Mouse (Mus musculus): ENCODE data around the gene Olfr921. TPM values are rescaled to one million over a fixed set of nuclear protein-coding genes. Genes with fewer than 3 reads are reported as not detected.
A peak's percentile ranks its signal among the peaks of the same experiment; 100 is the strongest.

The Olfr921 gene
- polyA plus RNA-seq (2015; fragmentation: Nextera tagmentation; extraction: Ambion mirVana): not detected in 2 replicates

GRCm38 (mm10) chr9:38772768-38773167 is at the start of gene Olfr921:
Gene Olfr921 (plus strand): TSS chr9:38773068.
- Histone ChIP-seq H3K9me3 (replicated peaks) (no peaks in the 10 kb centered on the region), H3K27me3 (no peaks in the 10 kb centered on the region), H3K9ac (no peak within 1 kb of the TSS), H3K4me3 (replicated peaks) (no peak within 1 kb of the TSS), H3K36me3 (replicated peaks) (no peaks in the 10 kb centered on the region), H3K27ac (replicated peaks) (no peak within 1 kb of the TSS), H3K4me2 (no peak within 1 kb of the TSS), H3K4me1 (replicated peaks) (no peaks in the 10 kb centered on the region)
- ATAC-seq (ENCODE audit: insufficient read depth): no peak

- Histone ChIP-seq H3K4me1 (replicated peaks) (peaks cover 5% of the 10 kb centered on the region), H3K27ac (replicated peaks) (no peak overlapping the region), H3K9me3 (replicated peaks) (no peaks in the 10 kb centered on the region), H3K4me3 (replicated peaks) (no peak overlapping the region), H3K36me3 (replicated peaks) (peaks cover 22% of the 10 kb centered on the region; the same call in 1 of the 2 replicates), H3K9ac (no peak overlapping the region), H3K27me3 (no peaks in the 10 kb centered on the region), H3K4me2 (no peak overlapping the region)
- ATAC-seq (ENCODE audit: insufficient read depth): no peak
- whole genome bisulfite sequencing (ENCODE audit: insufficient replicate concordance): 83% methylated on average over 1 of the region's 1 CpGs
These were observed 48.8 kb upstream of the Olfr921 start for GRCm38 (mm10) chr9:38724044-38724443.

- no peak overlapping the region for H3K4me3 ChIP-seq (replicated peaks)
- no peak overlapping the region for H3K27ac ChIP-seq (replicated peaks)
- no peaks in the 10 kb centered on the region for H3K27me3 ChIP-seq
- H3K9ac ChIP-seq: no peak overlapping the region
- peaks cover 22% of the 10 kb centered on the region; the same call in 1 of the 2 replicates for H3K36me3 ChIP-seq (replicated peaks)
- no peaks in the 10 kb centered on the region for H3K4me1 ChIP-seq (replicated peaks)
- ATAC-seq (ENCODE audit: insufficient read depth): no peak
- no peaks in the 10 kb centered on the region for H3K9me3 ChIP-seq (replicated peaks)
- 62% methylated on average over 3 of the region's 3 CpGs for WGBS (ENCODE audit: insufficient replicate concordance)
- H3K4me2 ChIP-seq: no peak overlapping the region
These were observed 44.6 kb upstream of the Olfr921 start for GRCm38 (mm10) chr9:38728218-38728617.

- WGBS (ENCODE audit: insufficient replicate concordance): 41% methylated on average over 1 of the region's 1 CpGs
- peaks cover 15% of the 10 kb centered on the region; the same call in 1 of the 2 replicates for H3K4me1 ChIP-seq (replicated peaks)
- H3K27ac ChIP-seq (replicated peaks): no peak overlapping the region
- no peak overlapping the region for H3K4me2 ChIP-seq
- H3K9me3 ChIP-seq (replicated peaks): no peaks in the 10 kb centered on the region
- ATAC-seq (ENCODE audit: insufficient read depth): no peak
- no peaks in the 10 kb centered on the region for H3K36me3 ChIP-seq (replicated peaks)
- no peak overlapping the region for H3K9ac ChIP-seq
- no peaks in the 10 kb centered on the region for H3K27me3 ChIP-seq
- H3K4me3 ChIP-seq (replicated peaks): no peak overlapping the region
These were observed 31.5 kb upstream of the Olfr921 start for GRCm38 (mm10) chr9:38741408-38741807.

GRCm38 (mm10) chr9:38744619-38745315 is 28.1 kb upstream of the Olfr921 start:
- Histone ChIP-seq H3K36me3 (replicated peaks) (no peaks in the 10 kb centered on the region), H3K4me3 (replicated peaks) (no peak overlapping the region), H3K9me3 (replicated peaks) (no peaks in the 10 kb centered on the region), H3K9ac (no peak overlapping the region), H3K4me2 (peak overlapping the region; percentile 16), H3K4me1 (replicated peaks) (peaks cover 15% of the 10 kb centered on the region; the same call in 1 of the 2 replicates), H3K27me3 (no peaks in the 10 kb centered on the region), H3K27ac (replicated peaks) (peak overlapping the region; percentile 52; the same call in 1 of the 2 replicates)
- peak; percentile 98 for ATAC-seq (ENCODE audit: insufficient read depth)
- 37% methylated on average over 4 of the region's 4 CpGs for WGBS (ENCODE audit: insufficient replicate concordance)

- H3K4me3 ChIP-seq (replicated peaks): no peak within 1 kb of the TSS
- H3K9ac ChIP-seq: no peak within 1 kb of the TSS
- H3K36me3 ChIP-seq (replicated peaks): no peaks in the 10 kb centered on the region
- 71% methylated on average over 1 of the region's 1 CpGs for WGBS (ENCODE audit: insufficient replicate concordance)
- no peaks in the 10 kb centered on the region for H3K9me3 ChIP-seq (replicated peaks)
- no peak within 1 kb of the TSS for H3K4me2 ChIP-seq
- ATAC-seq (ENCODE audit: insufficient read depth): no peak
- no peaks in the 10 kb centered on the region for H3K27me3 ChIP-seq
- H3K27ac ChIP-seq (replicated peaks): no peak within 1 kb of the TSS
- H3K4me1 ChIP-seq (replicated peaks): no peaks in the 10 kb centered on the region
These were observed 20.9 kb upstream of the Olfr921 start, which contains the start of gene Olfr920 for GRCm38 (mm10) chr9:38751999-38752398. Gene Olfr920 (plus strand): TSS chr9:38752299.

- no peak overlapping the region for H3K4me2 ChIP-seq
- 49% methylated on average over 2 of the region's 2 CpGs for WGBS (ENCODE audit: insufficient replicate concordance)
- H3K27me3 ChIP-seq: no peaks in the 10 kb centered on the region
- H3K9ac ChIP-seq: no peak overlapping the region
- no peak overlapping the region for H3K4me3 ChIP-seq (replicated peaks)
- no peak overlapping the region for H3K27ac ChIP-seq (replicated peaks)
- no peak for ATAC-seq (ENCODE audit: insufficient read depth)
- no peaks in the 10 kb centered on the region for H3K36me3 ChIP-seq (replicated peaks)
- no peaks in the 10 kb centered on the region for H3K4me1 ChIP-seq (replicated peaks)
- no peaks in the 10 kb centered on the region for H3K9me3 ChIP-seq (replicated peaks)
These were observed 19.8 kb downstream of the Olfr921 start for GRCm38 (mm10) chr9:38792689-38793088.

- no peaks in the 10 kb centered on the region for H3K4me1 ChIP-seq (replicated peaks)
- no peak overlapping the region for H3K4me3 ChIP-seq (replicated peaks)
- no peak overlapping the region for H3K27ac ChIP-seq (replicated peaks)
- ATAC-seq (ENCODE audit: insufficient read depth): no peak
- no peaks in the 10 kb centered on the region for H3K36me3 ChIP-seq (replicated peaks)
- H3K9me3 ChIP-seq (replicated peaks): no peaks in the 10 kb centered on the region
- no peak overlapping the region for H3K4me2 ChIP-seq
- no peak overlapping the region for H3K9ac ChIP-seq
- no peaks in the 10 kb centered on the region for H3K27me3 ChIP-seq
These were observed 32.8 kb downstream of the Olfr921 start for GRCm38 (mm10) chr9:38805696-38806095.

GRCm38 (mm10) chr9:38814314-38814713 is 41.4 kb downstream of the Olfr921 start, which contains the start of gene Olfr922:
Gene Olfr922 (plus strand): TSS chr9:38814614.
- Histone ChIP-seq H3K4me1 (replicated peaks) (no peaks in the 10 kb centered on the region), H3K4me2 (no peak within 1 kb of the TSS), H3K27ac (replicated peaks) (no peak within 1 kb of the TSS), H3K27me3 (no peaks in the 10 kb centered on the region), H3K9me3 (replicated peaks) (no peaks in the 10 kb centered on the region), H3K36me3 (replicated peaks) (no peaks in the 10 kb centered on the region), H3K4me3 (replicated peaks) (no peak within 1 kb of the TSS), H3K9ac (no peak within 1 kb of the TSS)
- 39% methylated on average over 2 of the region's 2 CpGs for WGBS (ENCODE audit: insufficient replicate concordance)
- ATAC-seq (ENCODE audit: insufficient read depth): no peak

- H3K4me1 ChIP-seq (replicated peaks): no peaks in the 10 kb centered on the region
- H3K4me3 ChIP-seq (replicated peaks): no peak overlapping the region
- no peaks in the 10 kb centered on the region for H3K27me3 ChIP-seq
- H3K9ac ChIP-seq: no peak overlapping the region
- no peaks in the 10 kb centered on the region for H3K36me3 ChIP-seq (replicated peaks)
- no peaks in the 10 kb centered on the region for H3K9me3 ChIP-seq (replicated peaks)
- ATAC-seq (ENCODE audit: insufficient read depth): no peak
- H3K27ac ChIP-seq (replicated peaks): no peak overlapping the region
- 65% methylated on average over 1 of the region's 1 CpGs for WGBS (ENCODE audit: insufficient replicate concordance)
- no peak overlapping the region for H3K4me2 ChIP-seq
These were observed 42.7 kb downstream of the Olfr921 start for GRCm38 (mm10) chr9:38815458-38815986.

GRCm38 (mm10) chr9:38826245-38826644 is 53.4 kb downstream of the Olfr921 start, which contains the start of gene Olfr923:
Gene Olfr923 (plus strand): TSS chr9:38826545.
- Histone ChIP-seq H3K4me1 (replicated peaks) (no peaks in the 10 kb centered on the region), H3K27me3 (no peaks in the 10 kb centered on the region), H3K9ac (no peak within 1 kb of the TSS), H3K4me2 (no peak within 1 kb of the TSS), H3K9me3 (replicated peaks) (no peaks in the 10 kb centered on the region), H3K36me3 (replicated peaks) (no peaks in the 10 kb centered on the region), H3K4me3 (replicated peaks) (no peak within 1 kb of the TSS), H3K27ac (replicated peaks) (no peak within 1 kb of the TSS)
- WGBS (ENCODE audit: insufficient replicate concordance): 64% methylated on average over 1 of the region's 1 CpGs
- ATAC-seq (ENCODE audit: insufficient read depth): no peak

All from liver, embryonic 15.5 days (tissue).